Mouse (Mus musculus): ENCODE measurements around the gene Chmp2a.

GRCm38 (mm10) chr7:13072293-13072692 lies 37.7 kb upstream of the Chmp2a start:
- TF ChIP-seq CTCF (IDR thresholded peaks at IDR 0.05; ENCODE audit: low read depth) (no peak), EP300 (IDR thresholded peaks at IDR 0.05; ENCODE audit: low read depth) (no peak)

Measured in liver, postnatal 0 days (tissue).